8 mouse cellular contexts compared by ENCODE assay signal in genomic region chr10:25620939-25621746, GRCm38 (mm10).
A peak's percentile ranks its signal among the peaks of the same experiment; 100 is the strongest.
DNase-seq lines count a peak whose midpoint lies in the region; ATAC-seq and TF ChIP-seq lines count a peak whose summit lies in the region.

No protein-coding gene starts in this region.

- TF ChIP-seq POLR2A in heart, adult 2 months (IDR thresholded peaks at IDR 0.05; ENCODE audit: insufficient read depth, low read depth, low read length) = no peak

- WGBS in heart, adult 2 months = 70% methylated on average over 10 of the region's 10 CpGs
- WGBS in heart, embryonic 11.5 days (ENCODE audit: insufficient replicate concordance) = 61% methylated on average over 10 of the region's 10 CpGs
- WGBS in forebrain, embryonic 11.5 days = 41% methylated on average over 10 of the region's 10 CpGs
- WGBS in limb, embryonic 12.5 days = 49% methylated on average over 10 of the region's 10 CpGs
- 25% methylated on average over 10 of the region's 10 CpGs for WGBS in neural tube, embryonic 15.5 days

- no peaks in the 10 kb centered on the region for H3K9me3 ChIP-seq in heart, embryonic 11.5 days (replicated peaks; ENCODE audit: control insufficient read depth, low read length)
- H3K9me3 ChIP-seq in forebrain, embryonic 11.5 days (ENCODE audit: control insufficient read depth, low read length) = no peaks in the 10 kb centered on the region
- no peaks in the 10 kb centered on the region for H3K9me3 ChIP-seq in limb, embryonic 12.5 days
- H3K9me3 ChIP-seq in neural tube, embryonic 15.5 days (replicated peaks) = no peaks in the 10 kb centered on the region

- H3K27me3 ChIP-seq in heart, adult 2 months (ENCODE audit: control insufficient read depth, insufficient read depth, low read length) = no peaks in the 10 kb centered on the region
- H3K27me3 ChIP-seq in heart, embryonic 11.5 days (ENCODE audit: control insufficient read depth, insufficient read depth, low read length) = no peaks in the 10 kb centered on the region
- no peaks in the 10 kb centered on the region for H3K27me3 ChIP-seq in forebrain, embryonic 11.5 days (ENCODE audit: control insufficient read depth, insufficient read depth, low read length)
- no peaks in the 10 kb centered on the region for H3K27me3 ChIP-seq in limb, embryonic 12.5 days
- H3K27me3 ChIP-seq in neural tube, embryonic 15.5 days (replicated peaks) = no peaks in the 10 kb centered on the region

- intact Hi-C loops in heart, adult 2 months (cut with DNase I) = no loop called here

- TF ChIP-seq EP300 in heart, adult 2 months (IDR thresholded peaks at IDR 0.05; ENCODE audit: insufficient read depth, low read depth, low read length) = no peak

- H3K36me3 ChIP-seq in heart, adult 2 months (ENCODE audit: control insufficient read depth, insufficient read depth, low read length) = no peaks in the 10 kb centered on the region
- no peaks in the 10 kb centered on the region for H3K36me3 ChIP-seq in heart, embryonic 11.5 days (ENCODE audit: control insufficient read depth, insufficient read depth, low read length)
- H3K36me3 ChIP-seq in forebrain, embryonic 11.5 days (ENCODE audit: control insufficient read depth, insufficient read depth, low read length) = no peaks in the 10 kb centered on the region
- no peaks in the 10 kb centered on the region for H3K36me3 ChIP-seq in limb, embryonic 12.5 days
- no peaks in the 10 kb centered on the region for H3K36me3 ChIP-seq in neural tube, embryonic 15.5 days

- TF ChIP-seq CTCF in heart, adult 2 months (IDR thresholded peaks at IDR 0.05) = peak; percentile 48

- no peak for DNase-seq in heart, adult 2 months
- DNase-seq in ES-CJ7 (ENCODE audit: low read depth, low spot score) (peak; percentile 17), MN1 (ENCODE audit: low spot score) (no peak)
- peak; percentile 58 for DNase-seq in forebrain, embryonic 11.5 days (ENCODE audit: low spot score)
- DNase-seq in cerebellum, adult 11-12 months = no peak

- no peak overlapping the region for H3K9ac ChIP-seq in heart, adult 2 months (ENCODE audit: low read depth, low read length)
- H3K9ac ChIP-seq in heart, embryonic 11.5 days (ENCODE audit: low read depth, low read length) = no peak overlapping the region
- no peak overlapping the region for H3K9ac ChIP-seq in forebrain, embryonic 11.5 days (ENCODE audit: low read length)
- 0 out of 2 replicates have a peak overlapping the region, but pooled peaks have one; percentile 4 for H3K9ac ChIP-seq in limb, embryonic 12.5 days (replicated peaks)
- no peak overlapping the region for H3K9ac ChIP-seq in neural tube, embryonic 15.5 days (replicated peaks)

- no peak overlapping the region for H3K4me2 ChIP-seq in heart, embryonic 11.5 days
- 0 out of 2 replicates have a peak overlapping the region, but pooled peaks have one; percentile 16 for H3K4me2 ChIP-seq in forebrain, embryonic 11.5 days (ENCODE audit: low read depth, low read length, severe bottlenecking)
- H3K4me2 ChIP-seq in limb, embryonic 12.5 days = peak overlapping the region; percentile 23; the same call in 1 of the 2 replicates
- H3K4me2 ChIP-seq in neural tube, embryonic 15.5 days = peak overlapping the region; percentile 32; the same call in 1 of the 2 replicates

- H3K79me2 ChIP-seq in heart, adult 2 months (replicated peaks; ENCODE audit: control insufficient read depth, insufficient read depth, low read length) = no peaks in the 10 kb centered on the region

- no peaks in the 10 kb centered on the region for H3K4me1 ChIP-seq in heart, adult 2 months (ENCODE audit: control insufficient read depth, insufficient read depth, low read length)
- no peaks in the 10 kb centered on the region for H3K4me1 ChIP-seq in heart, embryonic 11.5 days (ENCODE audit: control insufficient read depth, insufficient read depth, low read length)
- no peaks in the 10 kb centered on the region for H3K4me1 ChIP-seq in forebrain, embryonic 11.5 days (replicated peaks; ENCODE audit: control insufficient read depth, insufficient read depth, low read length)
- H3K4me1 ChIP-seq in limb, embryonic 12.5 days (replicated peaks) = peaks cover 14% of the 10 kb centered on the region
- H3K4me1 ChIP-seq in neural tube, embryonic 15.5 days = peaks cover 13% of the 10 kb centered on the region

- H3K27ac ChIP-seq in heart, adult 2 months = no peak overlapping the region
- H3K27ac ChIP-seq in heart, embryonic 11.5 days (ENCODE audit: low read depth, low read length) = no peak overlapping the region
- no peak overlapping the region for H3K27ac ChIP-seq in forebrain, embryonic 11.5 days (ENCODE audit: low read depth, low read length)
- peak overlapping the region; percentile 59 for H3K27ac ChIP-seq in limb, embryonic 12.5 days
- H3K27ac ChIP-seq in neural tube, embryonic 15.5 days (replicated peaks) = peak overlapping the region; percentile 39; the same call in 1 of the 2 replicates

- H3K4me3 ChIP-seq in heart, adult 2 months = no peak overlapping the region
- no peak overlapping the region for H3K4me3 ChIP-seq in heart, embryonic 11.5 days (ENCODE audit: low read depth, low read length)
- H3K4me3 ChIP-seq in forebrain, embryonic 11.5 days (ENCODE audit: low read depth, low read length) = no peak overlapping the region
- H3K4me3 ChIP-seq in limb, embryonic 12.5 days (replicated peaks) = no peak overlapping the region
- H3K4me3 ChIP-seq in neural tube, embryonic 15.5 days (replicated peaks) = no peak overlapping the region

- ATAC-seq in heart, embryonic 11.5 days (replicated peaks; ENCODE audit: insufficient number of reproducible peaks, low FRiP score, low TSS enrichment) = no peak
- peak; percentile 73 for ATAC-seq in forebrain, embryonic 11.5 days (replicated peaks; ENCODE audit: low FRiP score)
- peak; percentile 86 for ATAC-seq in limb, embryonic 12.5 days (ENCODE audit: insufficient number of reproducible peaks, insufficient read depth, low FRiP score, low TSS enrichment, low read depth)
- ATAC-seq in neural tube, embryonic 15.5 days (ENCODE audit: low FRiP score) = peak; percentile 74

Comparison
In these comparisons a context has a peak if more than half of its experiments do, and no peak if none do; other contexts are left out.
1. DNase-seq: peak in ES-CJ7 (single experiment) and forebrain, embryonic 11.5 days (single experiment); none in heart, adult 2 months (0 of 2), cerebellum, adult 11-12 months (single experiment) and MN1 (single experiment).
2. H3K27ac ChIP-seq: peak in limb, embryonic 12.5 days (single experiment) and neural tube, embryonic 15.5 days (single experiment); none in heart, adult 2 months (single experiment), heart, embryonic 11.5 days (single experiment) and forebrain, embryonic 11.5 days (single experiment).